Mouse (Mus musculus): ENCODE measurements at regions not wholly inside any gene's neighbourhood (a gene's known extent, or its start where the extent isn't known, plus 50 kb on each side); places are given as distances from the start of the nearest gene placed in this dataset.

DNA sequence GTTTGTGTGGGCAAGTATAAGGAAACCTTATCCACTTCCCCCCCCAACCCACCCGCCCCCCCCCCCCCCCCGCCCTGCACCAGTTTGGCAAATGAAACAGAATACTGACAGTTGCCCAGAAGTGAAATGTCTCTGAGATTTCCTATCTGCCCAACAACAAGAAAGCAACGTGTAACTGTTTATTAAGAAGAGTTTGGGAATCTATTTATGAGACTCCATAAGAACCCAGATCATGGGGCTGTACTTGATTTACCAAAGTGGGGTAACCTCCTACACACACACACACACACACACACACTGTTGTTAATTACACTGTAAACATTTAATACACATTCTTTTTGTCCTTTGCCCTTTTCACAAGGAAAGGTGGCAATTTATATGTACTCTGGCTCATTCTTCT lies 165.6 kb upstream of the Tmem161b start:
- DNase-seq (ENCODE audit: low read depth in 3 of 3, low spot score in 3 of 3), result no peak
- no peak overlapping the region for H3K27ac ChIP-seq
- H3K9me3 ChIP-seq (ENCODE audit: control insufficient read depth, low read length), result no peaks in the 10 kb centered on the region
- WGBS (ENCODE audit: insufficient replicate concordance), result 52% methylated on average over 3 of the region's 3 CpGs
- no peaks in the 10 kb centered on the region for H3K36me3 ChIP-seq (replicated peaks; ENCODE audit: control insufficient read depth, insufficient read depth, low read depth)
- H3K27me3 ChIP-seq (ENCODE audit: control insufficient read depth, insufficient read depth, low read length), result no peaks in the 10 kb centered on the region
- no peak for TF ChIP-seq EP300 (IDR thresholded peaks at IDR 0.05; ENCODE audit: low read depth)
- no peak for TF ChIP-seq CTCF (IDR thresholded peaks at IDR 0.05; ENCODE audit: low read depth)
- H3K4me1 ChIP-seq (replicated peaks; ENCODE audit: control insufficient read depth in 2 of 2, insufficient read depth in 2 of 2, low read length in 1 of 2), result no peaks in the 10 kb centered on the region
- no peak overlapping the region for H3K9ac ChIP-seq (replicated peaks)
- no peak overlapping the region for H3K4me2 ChIP-seq (ENCODE audit: low read depth)
- no peak for ATAC-seq (ENCODE audit: insufficient read depth)
- no peak overlapping the region for H3K4me3 ChIP-seq (ENCODE audit: insufficient read depth in 1 of 2, low read depth in 2 of 2, low read length in 2 of 2)

DNA sequence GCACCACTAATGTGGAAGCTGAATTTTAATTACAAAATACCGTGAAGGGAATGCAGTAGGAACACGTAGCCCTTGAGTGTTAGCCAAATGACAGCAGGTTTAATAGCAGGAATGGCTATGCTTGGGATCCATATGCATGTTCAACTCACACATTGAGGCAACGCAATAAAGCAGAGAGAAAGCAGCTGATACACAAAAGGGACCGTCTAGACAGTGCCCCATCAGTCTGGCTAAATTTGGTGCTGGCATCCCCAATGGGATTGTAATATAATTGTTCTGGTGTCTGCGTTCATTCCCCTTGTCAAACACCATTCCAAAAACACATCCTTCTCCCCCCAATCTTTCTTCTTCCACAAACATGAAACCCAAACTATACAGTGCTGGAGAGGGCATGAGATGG lies 165.1 kb upstream of the Tmem161b start:
- 60% methylated on average over 5 of the region's 5 CpGs for WGBS (ENCODE audit: insufficient replicate concordance)
- Histone ChIP-seq H3K4me3 (ENCODE audit: insufficient read depth in 1 of 2, low read depth in 2 of 2, low read length in 2 of 2) (no peak overlapping the region), H3K9me3 (ENCODE audit: control insufficient read depth, low read length) (no peaks in the 10 kb centered on the region), H3K27me3 (ENCODE audit: control insufficient read depth, insufficient read depth, low read length) (no peaks in the 10 kb centered on the region), H3K36me3 (replicated peaks; ENCODE audit: control insufficient read depth, insufficient read depth, low read depth) (no peaks in the 10 kb centered on the region), H3K27ac (no peak overlapping the region), H3K9ac (replicated peaks) (no peak overlapping the region), H3K4me1 (replicated peaks; ENCODE audit: control insufficient read depth in 2 of 2, insufficient read depth in 2 of 2, low read length in 1 of 2) (no peaks in the 10 kb centered on the region), H3K4me2 (ENCODE audit: low read depth) (no peak overlapping the region)
- TF ChIP-seq EP300 (IDR thresholded peaks at IDR 0.05; ENCODE audit: low read depth), result no peak
- no peak for TF ChIP-seq CTCF (IDR thresholded peaks at IDR 0.05; ENCODE audit: low read depth)
- DNase-seq (ENCODE audit: low read depth in 3 of 3, low spot score in 3 of 3), result no peak
- ATAC-seq (ENCODE audit: insufficient read depth), result no peak

DNA sequence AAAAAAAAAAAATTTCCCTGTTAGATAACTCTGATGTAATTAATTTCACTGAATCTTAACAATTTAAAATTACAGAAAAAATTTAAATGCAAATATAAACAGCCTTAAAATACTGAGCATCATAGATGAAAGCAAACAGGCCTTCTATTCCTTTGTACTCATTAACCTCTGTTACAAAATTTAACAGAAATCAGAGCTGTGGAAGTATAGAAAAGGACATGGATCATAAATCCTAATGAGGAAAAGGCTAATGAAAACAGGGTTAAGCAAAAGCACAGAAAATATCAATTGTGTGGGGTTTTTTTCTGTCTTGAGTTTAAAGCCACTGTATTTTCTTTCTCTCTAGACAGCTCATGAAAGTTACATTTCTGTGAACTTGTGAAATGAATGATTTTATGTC lies 164.6 kb upstream of the Tmem161b start:
- no peak overlapping the region for H3K4me3 ChIP-seq (ENCODE audit: insufficient read depth in 1 of 2, low read depth in 2 of 2, low read length in 2 of 2)
- H3K27ac ChIP-seq, result no peak overlapping the region
- H3K36me3 ChIP-seq (replicated peaks; ENCODE audit: control insufficient read depth, insufficient read depth, low read depth), result no peaks in the 10 kb centered on the region
- no peaks in the 10 kb centered on the region for H3K9me3 ChIP-seq (ENCODE audit: control insufficient read depth, low read length)
- H3K9ac ChIP-seq (replicated peaks), result no peak overlapping the region
- no peak overlapping the region for H3K4me2 ChIP-seq (ENCODE audit: low read depth)
- no peak for ATAC-seq (ENCODE audit: insufficient read depth)
- DNase-seq (ENCODE audit: low read depth in 3 of 3, low spot score in 3 of 3), result no peak
- no peaks in the 10 kb centered on the region for H3K4me1 ChIP-seq (replicated peaks; ENCODE audit: control insufficient read depth in 2 of 2, insufficient read depth in 2 of 2, low read length in 1 of 2)
- H3K27me3 ChIP-seq (ENCODE audit: control insufficient read depth, insufficient read depth, low read length), result no peaks in the 10 kb centered on the region
- TF ChIP-seq EP300 (IDR thresholded peaks at IDR 0.05; ENCODE audit: low read depth), result no peak
- no peak for TF ChIP-seq CTCF (IDR thresholded peaks at IDR 0.05; ENCODE audit: low read depth)

DNA sequence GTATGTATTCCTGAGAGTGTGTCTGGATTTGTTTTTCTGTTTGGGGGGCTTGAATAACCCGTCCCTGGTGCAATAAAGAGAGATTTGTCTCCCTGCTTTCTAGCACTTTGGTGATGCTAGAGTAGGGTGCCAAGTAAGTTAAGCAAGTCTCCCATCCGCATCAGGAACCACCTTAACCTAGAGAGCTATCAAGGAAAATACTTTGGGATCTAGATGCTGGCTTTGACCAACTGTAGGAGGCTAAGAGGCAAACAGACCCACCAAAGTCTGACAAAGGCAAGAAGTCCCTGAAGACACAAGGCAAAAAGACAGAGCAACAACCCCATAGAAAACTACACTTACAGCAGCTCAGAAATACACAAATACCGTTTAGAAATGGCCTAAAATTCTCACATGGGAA lies 163.8 kb upstream of the Tmem161b start:
- Histone ChIP-seq H3K4me2 (ENCODE audit: low read depth) (no peak overlapping the region), H3K36me3 (replicated peaks; ENCODE audit: control insufficient read depth, insufficient read depth, low read depth) (no peaks in the 10 kb centered on the region), H3K9ac (replicated peaks) (no peak overlapping the region), H3K4me3 (ENCODE audit: insufficient read depth in 1 of 2, low read depth in 2 of 2, low read length in 2 of 2) (no peak overlapping the region), H3K27ac (no peak overlapping the region), H3K9me3 (ENCODE audit: control insufficient read depth, low read length) (no peaks in the 10 kb centered on the region), H3K27me3 (ENCODE audit: control insufficient read depth, insufficient read depth, low read length) (no peaks in the 10 kb centered on the region), H3K4me1 (replicated peaks; ENCODE audit: control insufficient read depth in 2 of 2, insufficient read depth in 2 of 2, low read length in 1 of 2) (no peaks in the 10 kb centered on the region)
- TF ChIP-seq CTCF (IDR thresholded peaks at IDR 0.05; ENCODE audit: low read depth) (no peak), EP300 (IDR thresholded peaks at IDR 0.05; ENCODE audit: low read depth) (no peak)
- ATAC-seq (ENCODE audit: insufficient read depth) (no peak), DNase-seq (ENCODE audit: low read depth in 3 of 3, low spot score in 3 of 3) (no peak)
- WGBS (ENCODE audit: insufficient replicate concordance), result 53% methylated on average over 3 of the region's 3 CpGs

DNA sequence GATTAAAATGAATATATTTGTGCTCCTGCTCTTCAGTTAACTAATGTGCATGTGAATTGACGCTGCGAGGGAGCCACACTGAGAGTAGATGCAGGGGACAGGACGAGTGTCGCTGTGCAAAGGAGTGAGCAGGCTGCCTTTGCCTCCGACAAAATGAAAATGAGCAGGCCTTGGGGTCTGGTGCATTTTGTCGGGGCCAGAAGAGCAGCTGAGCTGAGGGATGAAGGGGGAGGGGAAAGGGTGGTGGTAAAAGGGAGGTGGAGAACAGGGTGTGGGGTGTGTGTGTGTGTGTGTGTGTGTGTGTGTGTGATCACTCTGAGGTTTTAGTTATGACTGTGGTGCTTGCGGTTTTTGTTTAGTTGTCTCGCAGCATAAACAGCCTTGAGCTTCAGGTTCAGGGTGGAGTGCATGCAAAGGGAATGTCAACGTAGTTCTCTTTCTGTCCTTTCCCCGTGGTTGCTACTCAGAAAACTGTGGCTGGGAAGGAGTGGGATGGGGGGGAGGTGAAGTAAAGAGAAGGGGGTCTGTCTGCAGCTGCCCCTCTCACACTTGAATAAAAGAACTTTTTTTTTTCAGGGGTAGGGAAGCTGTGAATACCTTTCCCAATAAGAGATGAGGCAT lies 163.0 kb upstream of the Tmem161b start:
- no peak overlapping the region for H3K4me3 ChIP-seq (ENCODE audit: insufficient read depth in 1 of 2, low read depth in 2 of 2, low read length in 2 of 2)
- no peak overlapping the region for H3K4me2 ChIP-seq (ENCODE audit: low read depth)
- ATAC-seq (ENCODE audit: insufficient read depth), result no peak
- H3K4me1 ChIP-seq (replicated peaks; ENCODE audit: control insufficient read depth in 2 of 2, insufficient read depth in 2 of 2, low read length in 1 of 2), result no peaks in the 10 kb centered on the region
- no peaks in the 10 kb centered on the region for H3K9me3 ChIP-seq (ENCODE audit: control insufficient read depth, low read length)
- 10% methylated on average over 10 of the region's 10 CpGs for WGBS (ENCODE audit: insufficient replicate concordance)
- TF ChIP-seq EP300 (IDR thresholded peaks at IDR 0.05; ENCODE audit: low read depth) (no peak), CTCF (IDR thresholded peaks at IDR 0.05; ENCODE audit: low read depth) (no peak)
- H3K36me3 ChIP-seq (replicated peaks; ENCODE audit: control insufficient read depth, insufficient read depth, low read depth), result no peaks in the 10 kb centered on the region
- no peaks in the 10 kb centered on the region for H3K27me3 ChIP-seq (ENCODE audit: control insufficient read depth, insufficient read depth, low read length)
- no peak overlapping the region for H3K27ac ChIP-seq
- no peak overlapping the region for H3K9ac ChIP-seq (replicated peaks)
- no peak for DNase-seq (ENCODE audit: low read depth in 3 of 3, low spot score in 3 of 3)

Data from liver, embryonic 14.5 days (tissue).